Mouse (Mus musculus): ENCODE measurements at regions not wholly inside any gene's neighbourhood (a gene's known extent, or its start where the extent isn't known, plus 50 kb on each side); places are given as distances from the start of the nearest gene placed in this dataset.

GRCm38 (mm10) chr11:57583636-57584277, 61.5 kb upstream of the Galnt10 start:
- Histone ChIP-seq H3K4me3 (no peak overlapping the region), H3K27me3 (replicated peaks; ENCODE audit: low read depth, poor library complexity, severe bottlenecking) (no peaks in the 10 kb centered on the region; the same call in 1 of the 2 replicates), H3K9me3 (no peaks in the 10 kb centered on the region), H3K36me3 (replicated peaks) (no peaks in the 10 kb centered on the region), H3K4me1 (peaks cover 29% of the 10 kb centered on the region), H3K27ac (replicated peaks) (peak overlapping the region; percentile 69)
- no peak for DNase-seq (ENCODE audit: low spot score)
- WGBS, result 26% methylated on average over 7 of the region's 7 CpGs

- WGBS, result 87% methylated on average over 3 of the region's 3 CpGs
- Histone ChIP-seq H3K27ac (replicated peaks) (no peak overlapping the region), H3K4me1 (peaks cover 29% of the 10 kb centered on the region), H3K27me3 (replicated peaks; ENCODE audit: low read depth, poor library complexity, severe bottlenecking) (no peaks in the 10 kb centered on the region; the same call in 1 of the 2 replicates), H3K9me3 (no peaks in the 10 kb centered on the region), H3K4me3 (no peak overlapping the region), H3K36me3 (replicated peaks) (no peaks in the 10 kb centered on the region)
- no peak for DNase-seq (ENCODE audit: low spot score)
Observed at GRCm38 (mm10) chr11:57585646-57586045, 59.6 kb upstream of the Galnt10 start.

- no peak for DNase-seq (ENCODE audit: low spot score)
- Histone ChIP-seq H3K27me3 (replicated peaks; ENCODE audit: low read depth, poor library complexity, severe bottlenecking) (no peaks in the 10 kb centered on the region; the same call in 1 of the 2 replicates), H3K4me3 (no peak overlapping the region), H3K4me1 (peaks cover 6% of the 10 kb centered on the region; the same call in 1 of the 2 replicates), H3K9me3 (no peaks in the 10 kb centered on the region), H3K27ac (replicated peaks) (no peak overlapping the region), H3K36me3 (replicated peaks) (no peaks in the 10 kb centered on the region)
- 91% methylated on average over 7 of the region's 7 CpGs for WGBS
Observed at GRCm38 (mm10) chr11:57592228-57592748, 53.0 kb upstream of the Galnt10 start.
